Mouse (Mus musculus) ES-E14 (cell line): ENCODE results near the gene Igfbp3. TPM values are rescaled to one million over a fixed set of nuclear protein-coding genes. Genes with fewer than 3 reads are reported as not detected.

Experiments
- DNase-seq: peaks from one replicate; pipeline ENCODE4 v3.0.0-alpha.2; 2013; ENCODE audit warnings: low read depth, low spot score
- H3K27ac ChIP-seq: 2 replicates; pipeline ENCODE4 v1.5.1; 2012; ENCODE audit warnings: low read depth, mild to moderate bottlenecking, low read length, moderate library complexity, mixed read lengths; ENCODE audit not compliant: poor library complexity, insufficient read depth, severe bottlenecking
- H3K36me3 ChIP-seq: 2 replicates; pipeline ENCODE4 v1.6.1; 2012; ENCODE audit warnings: mild to moderate bottlenecking, low read length, moderate library complexity, mixed read lengths; ENCODE audit not compliant: control insufficient read depth, poor library complexity, insufficient read depth, severe bottlenecking
- H3K4me1 ChIP-seq, 2 experiments: fragments of 150-350 bp in 1 of 2; sonication (generic) in 1 of 2; 2 replicates each; pipeline ENCODE4 v1.6.1; 2012; ENCODE audit warnings: low read length in 2 of 2, mild to moderate bottlenecking in 1 of 2, mixed read lengths in 1 of 2; ENCODE audit not compliant: control insufficient read depth in 2 of 2, insufficient read depth in 2 of 2, poor library complexity in 1 of 2
- H3K4me3 ChIP-seq, 2 experiments: fragments of 150-350 bp in 1 of 2; sonication (generic) in 1 of 2; 2 replicates each; pipeline ENCODE4 v1.5.1; 2012; ENCODE audit warnings: low read length in 2 of 2, low read depth in 1 of 2, mild to moderate bottlenecking in 1 of 2, mixed read lengths in 1 of 2; ENCODE audit not compliant: insufficient read depth in 1 of 2, poor library complexity in 1 of 2, severe bottlenecking in 1 of 2
- H3K9ac ChIP-seq: 2 replicates; pipeline ENCODE4 v1.6.1; 2012; ENCODE audit warnings: low read depth, mild to moderate bottlenecking, low read length, mixed read lengths; ENCODE audit not compliant: poor library complexity, insufficient read depth, severe bottlenecking
- H3K9me3 ChIP-seq: fragments of 150-350 bp; sonication (generic); 2 replicates; pipeline ENCODE4 v1.6.1; 2012; ENCODE audit warnings: low read depth, mild to moderate bottlenecking, low read length; ENCODE audit not compliant: control insufficient read depth, insufficient read depth
- CHD2 ChIP-seq: IDR thresholded peaks from 2 replicates; pipeline ENCODE4 v1.6.1; 2014; ENCODE audit warnings: mild to moderate bottlenecking, low read depth, low read length, inconsistent platforms
- HCFC1 ChIP-seq: IDR thresholded peaks from 2 replicates; pipeline ENCODE4 v1.6.1; 2012; ENCODE audit warnings: low read length, inconsistent platforms, borderline replicate concordance; ENCODE audit not compliant: insufficient read depth
- MAFK ChIP-seq: IDR thresholded peaks from 2 replicates; pipeline ENCODE4 v1.6.1; 2014; ENCODE audit warnings: mild to moderate bottlenecking, low read depth, low read length, inconsistent platforms; ENCODE audit not compliant: insufficient read depth
- ZC3H11A ChIP-seq: IDR thresholded peaks from 2 replicates; pipeline ENCODE4 v1.6.1; 2012; ENCODE audit warnings: low read depth, mild to moderate bottlenecking, inconsistent platforms, low read length, borderline replicate concordance
- ZNF384 ChIP-seq: IDR thresholded peaks from 2 replicates; pipeline ENCODE4 v1.6.1; 2012; ENCODE audit warnings: low read depth, low read length, inconsistent platforms
- in situ Hi-C, 2 experiments: fragments of 600-800 bp; cut with MboI; formaldehyde crosslinking; loops; one replicate each; pipeline ENCODE4 v1.15.1; 2025; ENCODE audit warnings: low sequenced_read_pairs in 2 of 2, inconsistent platforms in 1 of 2; ENCODE audit not compliant: unreplicated experiment in 2 of 2
- total RNA-seq: library from RNA; depleted of rRNA; stranded (reverse); fragments of 300-350 nt; gene quantifications from 2 replicates; pipeline ENCODE4 v1.2.3, GENCODE M21; 2012; rRNA removed

The Igfbp3 gene
- total RNA-seq, 1 experiment = 53.5 TPM

GRCm38 (mm10) chr11:7160637-7161101 lies 53.1 kb downstream of the Igfbp3 start:
- H3K36me3 ChIP-seq = no peaks in the 10 kb centered on the region
- no peak overlapping the region for H3K9ac ChIP-seq
- no peak for TF ChIP-seq ZC3H11A
- no peak for TF ChIP-seq ZNF384
- TF ChIP-seq HCFC1 = no peak
- TF ChIP-seq MAFK = no peak
- no peak for TF ChIP-seq CHD2
- in situ Hi-C loops = loop anchor here in 1 of 2 experiments (25.0 kb wide), 1 partner anchor 498 kb away; the partner anchor contains the start of gene Ramp3
- H3K27ac ChIP-seq = no peak overlapping the region
- peaks cover 0 to 3% of the 10 kb centered on the region in 2 experiments; a peak in 1 of 4 replicates for H3K4me1 ChIP-seq
- DNase-seq = no peak
- H3K4me3 ChIP-seq = no peak overlapping the region
- no peaks in the 10 kb centered on the region for H3K9me3 ChIP-seq

DNA sequence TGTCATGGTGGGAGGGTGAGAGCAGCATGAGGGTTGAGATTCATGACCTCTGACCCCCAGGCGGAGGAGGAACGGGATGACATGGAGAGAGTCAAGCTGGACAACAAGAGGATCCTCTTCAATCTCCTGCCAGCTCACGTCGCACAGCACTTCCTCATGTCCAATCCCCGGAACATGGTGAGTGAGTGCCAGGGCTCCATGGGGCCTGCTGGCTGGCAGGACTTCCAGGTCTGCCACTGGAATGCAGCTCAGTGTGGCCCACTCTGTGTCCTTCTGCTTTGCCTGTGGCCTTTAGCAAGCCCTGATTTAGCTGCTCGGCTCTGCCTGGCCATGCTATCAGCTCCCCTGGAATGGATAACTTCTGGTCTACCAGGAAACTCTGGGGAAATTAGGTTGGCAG lies 53.6 kb downstream of the Igfbp3 start:
- Histone ChIP-seq H3K4me1 (peaks cover 0 to 3% of the 10 kb centered on the region in 2 experiments; a peak in 1 of 4 replicates), H3K9ac (no peak overlapping the region), H3K4me3 (no peak overlapping the region), H3K36me3 (no peaks in the 10 kb centered on the region), H3K9me3 (no peaks in the 10 kb centered on the region), H3K27ac (no peak overlapping the region)
- in situ Hi-C loops = loop anchor here in 1 of 2 experiments (25.0 kb wide), 1 partner anchor 498 kb away; the partner anchor contains the start of gene Ramp3
- TF ChIP-seq ZNF384 (no peak), HCFC1 (no peak), ZC3H11A (no peak), CHD2 (no peak), MAFK (no peak)
- DNase-seq = no peak

GRCm38 (mm10) chr11:7158196-7158595 lies 55.5 kb downstream of the Igfbp3 start:
- H3K4me3 ChIP-seq = no peak overlapping the region

GRCm38 (mm10) chr11:7156427-7156826 lies 57.3 kb downstream of the Igfbp3 start:
- no peak overlapping the region for H3K4me3 ChIP-seq
- no peaks in the 10 kb centered on the region for H3K9me3 ChIP-seq
- DNase-seq = no peak
- TF ChIP-seq MAFK (no peak), ZNF384 (no peak), ZC3H11A (no peak), HCFC1 (no peak), CHD2 (no peak)
- no peak overlapping the region for H3K27ac ChIP-seq
- no peaks in the 10 kb centered on the region for H3K36me3 ChIP-seq
- in situ Hi-C loops = loop anchor here in 1 of 2 experiments (25.0 kb wide), 1 partner anchor 494 kb away; the partner anchor contains the start of gene Ramp3
- H3K4me1 ChIP-seq = peaks cover 0 to 2% of the 10 kb centered on the region in 2 experiments; a peak in 1 of 4 replicates
- H3K9ac ChIP-seq = no peak overlapping the region

More at GRCm38 (mm10) chr11:7158196-7158595, 55.5 kb downstream of the Igfbp3 start:
- DNase-seq = no peak
- in situ Hi-C loops = loop anchor here in 1 of 2 experiments (25.0 kb wide), 1 partner anchor 496 kb away; the partner anchor contains the start of gene Ramp3
- Histone ChIP-seq H3K4me1 (peaks cover 0 to 3% of the 10 kb centered on the region in 2 experiments; a peak in 1 of 4 replicates), H3K9ac (no peak overlapping the region), H3K27ac (no peak overlapping the region), H3K36me3 (no peaks in the 10 kb centered on the region), H3K9me3 (no peaks in the 10 kb centered on the region)
- TF ChIP-seq ZC3H11A = no peak
- no peak for TF ChIP-seq HCFC1
- TF ChIP-seq CHD2 = no peak
- no peak for TF ChIP-seq MAFK
- no peak for TF ChIP-seq ZNF384

Other genes starting within 250 kb of the Igfbp3 start
- 5.5 and 7.5 TPM in 2 replicates for gene Adcy1, start 150.4 kb downstream of the Igfbp3 start, total RNA-seq
- not detected in 2 replicates for gene Gm11985, start 25.4 kb downstream of the Igfbp3 start, total RNA-seq
- gene Igfbp1, start 16.1 kb downstream of the Igfbp3 start, total RNA-seq = not detected in 2 replicates